Mouse (Mus musculus) myocyte (in vitro differentiated cells): ENCODE measurements around the gene Gm5678.

Experiments used
- CEBPB ChIP-seq: IDR thresholded peaks from 2 replicates; pipeline ENCODE4 v1.6.1; 2011; ENCODE audit warnings: mild to moderate bottlenecking, moderate library complexity; ENCODE audit not compliant: poor library complexity, insufficient read depth, severe bottlenecking
- E2F4 ChIP-seq: IDR thresholded peaks from one replicate; pipeline ENCODE4 v1.6.1; 2011; ENCODE audit warnings: mild to moderate bottlenecking, control low read depth, moderate library complexity; ENCODE audit not compliant: insufficient read depth
- MAX ChIP-seq: IDR thresholded peaks from one replicate; pipeline ENCODE4 v1.6.1; 2011; ENCODE audit warnings: low read depth, mild to moderate bottlenecking, control low read depth
- MYOD1 ChIP-seq, 3 experiments: IDR thresholded peaks; one replicate each; pipeline ENCODE4 v1.6.1; 2011; ENCODE audit warnings: control low read depth in 2 of 3, low read depth in 2 of 3, mild to moderate bottlenecking in 2 of 3, moderate library complexity in 1 of 3; ENCODE audit not compliant: insufficient read length in 2 of 3, control insufficient read depth in 1 of 3
- MYOG ChIP-seq, 3 experiments: IDR thresholded peaks; one replicate each; pipeline ENCODE4 v1.6.1; 2011; ENCODE audit warnings: control low read depth in 2 of 3, low read depth in 2 of 3, mild to moderate bottlenecking in 2 of 3; ENCODE audit not compliant: insufficient read length in 2 of 3, control insufficient read depth in 1 of 3, insufficient read depth in 1 of 3
- POLR2A ChIP-seq: IDR thresholded peaks from one replicate; pipeline ENCODE4 v1.6.1; 2011; ENCODE audit warnings: low read depth, mild to moderate bottlenecking, control low read depth, moderate library complexity; ENCODE audit not compliant: insufficient read length
- POLR2AphosphoS2 ChIP-seq: IDR thresholded peaks from one replicate; pipeline ENCODE4 v1.6.1; 2011; ENCODE audit warnings: low read depth, control low read depth; ENCODE audit not compliant: insufficient read length
- SRF ChIP-seq: IDR thresholded peaks from one replicate; pipeline ENCODE4 v1.6.1; 2011; ENCODE audit warnings: low read depth; ENCODE audit not compliant: control insufficient read depth, insufficient read length
- TCF12 ChIP-seq: IDR thresholded peaks from one replicate; pipeline ENCODE4 v1.6.1; 2011; ENCODE audit warnings: mild to moderate bottlenecking, control low read depth; ENCODE audit not compliant: poor library complexity, insufficient read depth, severe bottlenecking
- USF1 ChIP-seq: IDR thresholded peaks from one replicate; pipeline ENCODE4 v1.6.1; 2011; ENCODE audit warnings: low read depth, mild to moderate bottlenecking, control low read depth, moderate library complexity

DNA sequence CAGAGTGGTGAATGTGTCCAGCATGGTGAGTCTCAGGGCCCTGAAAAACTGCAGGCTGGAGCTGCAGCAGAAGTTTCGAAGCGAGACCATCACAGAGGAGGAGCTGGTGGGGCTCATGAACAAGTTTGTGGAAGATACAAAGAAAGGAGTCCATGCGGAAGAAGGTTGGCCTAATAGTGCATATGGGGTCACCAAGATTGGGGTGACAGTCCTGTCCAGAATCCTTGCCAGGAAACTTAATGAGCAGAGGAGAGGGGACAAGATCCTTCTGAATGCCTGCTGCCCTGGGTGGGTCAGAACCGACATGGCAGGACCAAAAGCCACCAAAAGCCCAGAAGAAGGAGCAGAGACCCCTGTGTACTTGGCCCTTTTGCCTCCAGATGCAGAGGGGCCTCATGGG lies 18.1 kb upstream of the Gm5678 start:
- TF ChIP-seq SRF (no peak), POLR2A (no peak), POLR2AphosphoS2 (no peak), E2F4 (no peak), MYOG (IDR thresholded peaks at IDR 0.05; ENCODE audit: control insufficient read depth in 1 of 3, insufficient read depth in 1 of 3, insufficient read length in 2 of 3, low read depth in 2 of 3) (no peak), USF1 (no peak), TCF12 (no peak), CEBPB (no peak), MAX (no peak), MYOD1 (IDR thresholded peaks at IDR 0.05; ENCODE audit: control insufficient read depth in 1 of 3, insufficient read length in 2 of 3, low read depth in 2 of 3) (no peak)
